Comparison of ENCODE assay signal across 7 mouse cellular contexts in the genomic region with DNA sequence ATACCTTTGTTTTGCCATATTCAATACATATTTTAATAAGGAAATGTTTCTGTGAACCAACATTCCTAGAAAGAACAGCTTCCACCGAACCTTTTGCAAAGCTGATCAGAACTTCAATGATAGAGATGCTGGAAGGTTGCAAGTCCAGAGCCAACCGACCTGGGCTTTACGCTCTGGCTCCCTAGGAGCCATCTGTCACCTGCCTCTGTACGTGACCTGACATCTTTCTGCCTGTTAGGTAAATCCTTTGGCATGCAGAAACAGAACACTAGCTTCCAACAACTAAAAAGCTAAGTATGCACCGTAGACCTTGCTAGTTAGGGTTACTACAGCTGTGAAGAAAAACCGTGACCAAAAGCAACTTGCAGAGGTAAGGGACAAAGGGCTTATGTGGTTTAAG.
"Had no signal": no experiment of that assay in that cellular context is flagged by ENCODE, and none has a peak within 500 bp of the region (broad histone marks: within the 10 kb centered on the region; RNA-seq: fewer than 3 reads in every experiment).

No protein-coding gene starts in this region.

- DNase-seq: kidney, postnatal 36 days; liver; liver, embryonic 13.5 days; liver, postnatal 0 days; lung, postnatal 14 days; thymus, adult 18-20 months; thymus, postnatal 14 days had no signal
